Mouse (Mus musculus) hindbrain, postnatal 0 days (tissue): ENCODE measurements at regions not wholly inside any gene's neighbourhood (a gene's known extent, or its start where the extent isn't known, plus 50 kb on each side); places are given as distances from the start of the nearest gene placed in this dataset.
A peak's percentile ranks its signal among the peaks of the same experiment; 100 is the strongest.

ENCODE experiments used
- ATAC-seq: fragments of 200-750 bp; cut with Nextera tagmentation; 2 replicates; pipeline ENCODE4 v1.8.0; 2017; ENCODE audit warnings: mild to moderate bottlenecking, moderate TSS enrichment, moderate library complexity
- DNase-seq: peaks from one replicate; pipeline ENCODE4 v3.0.0-alpha.2; 2015; ENCODE audit warnings: low spot score
- H3K27ac ChIP-seq: fragments of 300-500 bp; sonication (generic); 2 replicates; pipeline ENCODE4 v1.5.1; 2014; ENCODE audit warnings: mild to moderate bottlenecking
- H3K27me3 ChIP-seq: fragments of 300-500 bp; sonication (generic); 2 replicates; pipeline ENCODE4 v1.6.1; 2014; ENCODE audit warnings: low read length, mixed read lengths; ENCODE audit not compliant: insufficient read depth
- H3K36me3 ChIP-seq: fragments of 300-500 bp; sonication (generic); 2 replicates; pipeline ENCODE4 v1.6.1; 2014; ENCODE audit warnings: low read length, mixed read lengths; ENCODE audit not compliant: insufficient read depth
- H3K4me1 ChIP-seq: fragments of 300-500 bp; sonication (generic); 2 replicates; pipeline ENCODE4 v1.6.1; 2014; ENCODE audit warnings: antibody characterized with exemption, low read length, mixed read lengths; ENCODE audit not compliant: insufficient read depth
- H3K4me2 ChIP-seq: fragments of 300-500 bp; sonication (generic); 2 replicates; pipeline ENCODE4 v1.6.1; 2014; ENCODE audit warnings: low read depth, mild to moderate bottlenecking, low read length, moderate library complexity, mixed read lengths
- H3K4me3 ChIP-seq: fragments of 300-500 bp; sonication (generic); 2 replicates; pipeline ENCODE4 v1.5.1; 2014; ENCODE audit warnings: low read length
- H3K9ac ChIP-seq: fragments of 300-500 bp; sonication (generic); replicated peaks from 2 replicates; pipeline ENCODE4 v1.6.1; 2014; ENCODE audit warnings: mild to moderate bottlenecking, low read length, moderate library complexity, mixed read lengths
- H3K9me3 ChIP-seq: fragments of 300-500 bp; sonication (generic); 2 replicates; pipeline ENCODE4 v1.6.1; 2016; ENCODE audit warnings: low read length, mixed read lengths
- CTCF ChIP-seq: IDR thresholded peaks from 2 replicates; pipeline ENCODE4 v1.5.1; 2016; ENCODE audit warnings: antibody characterized with exemption, control low read depth, low read depth
- WGBS: fragments of 180-500 bp; shearing (Covaris S2); extraction: QIAGEN DNeasy Blood & Tissue Kit; methylation state at CpG from one replicate; pipeline ENCODE4 v1.1.7; 2014; 5-methylcytosine and 5-hydroxymethylcytosine counted together

DNA sequence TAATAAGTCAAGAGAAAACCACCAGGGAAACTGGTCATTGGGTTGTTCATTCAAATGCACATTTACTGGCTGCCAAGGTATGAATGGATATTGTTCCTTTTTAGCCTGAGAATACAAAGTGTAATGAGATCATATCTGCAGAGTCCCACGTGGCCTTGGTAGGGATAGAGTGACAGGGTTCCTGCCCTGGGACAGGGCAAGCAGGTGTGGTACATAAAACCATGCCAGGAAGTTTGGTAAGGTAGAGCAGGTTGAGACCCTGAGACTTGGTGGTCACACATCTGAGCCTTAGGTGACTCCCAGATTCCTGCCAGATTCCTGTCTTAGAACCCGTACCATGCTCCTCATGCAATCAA is 320.5 kb downstream of the Tm4sf1 start:
- TF ChIP-seq CTCF, result no peak

DNA sequence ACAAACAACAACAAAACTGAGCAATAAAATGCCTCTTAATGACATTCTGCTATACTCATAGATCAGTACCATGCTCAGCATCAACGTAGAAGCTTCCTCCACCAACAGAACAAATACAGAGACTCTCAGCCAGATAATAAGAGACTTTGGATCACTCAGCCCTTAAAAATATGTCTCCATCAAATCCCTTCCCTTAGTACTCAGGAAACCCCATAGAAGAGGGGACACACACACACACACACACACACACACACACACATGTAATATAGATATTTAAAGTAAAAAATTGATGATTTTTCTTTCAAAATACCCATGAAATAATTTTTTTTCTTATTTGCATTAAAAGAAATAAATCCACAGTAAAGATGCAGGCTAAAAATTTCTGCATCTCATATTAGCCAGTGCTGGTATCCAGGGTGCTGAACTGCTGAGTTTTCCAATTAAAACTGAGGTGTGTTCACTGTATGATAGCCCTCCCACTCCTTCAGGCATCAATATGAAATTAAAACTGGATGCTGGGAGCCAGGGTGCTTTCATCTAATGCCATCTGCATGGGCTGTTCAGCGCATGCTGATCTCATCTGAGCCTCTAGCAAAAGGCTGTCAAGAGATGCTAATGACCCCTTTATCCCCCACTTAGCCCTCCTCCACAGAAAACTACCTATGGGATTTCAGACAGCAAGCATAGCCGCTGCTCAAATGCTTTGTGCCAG is 321.0 kb downstream of the Tm4sf1 start:
- Histone ChIP-seq H3K9ac (no peak overlapping the region), H3K4me1 (no peaks in the 10 kb centered on the region), H3K27ac (no peak overlapping the region), H3K4me3 (no peak overlapping the region), H3K27me3 (no peaks in the 10 kb centered on the region), H3K9me3 (no peaks in the 10 kb centered on the region), H3K4me2 (no peak overlapping the region), H3K36me3 (no peaks in the 10 kb centered on the region)
- DNase-seq, result peak; percentile 41
- peak; percentile 62 for ATAC-seq
- WGBS, result 46% methylated on average over 3 of the region's 3 CpGs
- TF ChIP-seq CTCF, result no peak

More for the DNA sequence above, 320.5 kb downstream of the Tm4sf1 start:
- DNase-seq, result no peak
- H3K36me3 ChIP-seq, result no peaks in the 10 kb centered on the region
- H3K4me1 ChIP-seq, result no peaks in the 10 kb centered on the region
- no peaks in the 10 kb centered on the region for H3K9me3 ChIP-seq
- no peak overlapping the region for H3K4me2 ChIP-seq
- no peak overlapping the region for H3K9ac ChIP-seq
- no peak overlapping the region for H3K27ac ChIP-seq
- no peaks in the 10 kb centered on the region for H3K27me3 ChIP-seq
- peak; percentile 5; the same call in 1 of the 2 replicates for ATAC-seq
- 67% methylated on average over 2 of the region's 2 CpGs for WGBS
- no peak overlapping the region for H3K4me3 ChIP-seq

DNA sequence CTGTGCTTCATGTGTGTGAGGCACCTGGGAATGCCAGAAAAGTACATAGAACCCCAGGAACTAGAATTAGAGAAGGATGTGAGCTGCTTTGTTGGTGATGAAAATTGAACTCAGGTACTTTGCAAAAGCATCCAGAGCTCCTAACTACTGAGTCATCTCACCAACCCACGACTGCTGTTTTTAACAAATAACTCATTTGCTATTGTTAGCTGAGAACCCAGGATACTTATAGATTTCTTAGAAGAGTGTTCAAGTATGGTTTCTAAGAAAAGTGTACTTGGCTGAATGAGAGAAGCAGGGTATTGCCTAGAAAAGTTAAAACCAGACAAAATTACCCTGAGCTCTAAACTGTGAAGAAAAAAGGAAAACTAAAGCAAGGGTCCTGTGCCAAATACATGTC is 335.8 kb downstream of the Tm4sf1 start:
- no peak for TF ChIP-seq CTCF
- DNase-seq, result no peak
- WGBS, result 76% methylated on average over 1 of the region's 1 CpGs
- Histone ChIP-seq H3K9me3 (no peaks in the 10 kb centered on the region), H3K4me1 (peaks cover 8% of the 10 kb centered on the region; the same call in 1 of the 2 replicates), H3K36me3 (no peaks in the 10 kb centered on the region), H3K9ac (no peak overlapping the region), H3K4me2 (no peak overlapping the region), H3K27me3 (no peaks in the 10 kb centered on the region), H3K27ac (no peak overlapping the region), H3K4me3 (no peak overlapping the region)
- no peak for ATAC-seq

DNA sequence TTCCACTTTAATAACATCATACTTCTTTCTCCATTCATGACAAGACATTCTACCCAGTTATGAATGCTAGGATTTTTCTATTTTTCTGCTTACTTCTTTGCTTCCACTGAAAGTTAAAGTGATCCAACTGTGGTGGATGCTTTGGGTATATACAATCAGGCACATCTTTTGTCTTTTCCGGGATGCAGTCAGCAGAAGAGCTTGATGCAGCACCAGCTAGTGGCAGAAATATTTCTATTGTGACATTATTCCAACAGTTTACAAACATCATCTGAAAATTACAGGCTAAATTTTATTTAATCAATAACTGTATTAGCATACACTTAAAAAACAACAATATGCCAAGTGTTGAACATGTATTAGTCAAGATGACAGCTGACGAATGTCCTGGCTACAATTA is 336.3 kb downstream of the Tm4sf1 start:
- no peaks in the 10 kb centered on the region for H3K36me3 ChIP-seq
- WGBS, result 81% methylated on average over 2 of the region's 2 CpGs
- no peak overlapping the region for H3K4me3 ChIP-seq
- ATAC-seq (no peak), DNase-seq (peak; percentile 42)
- no peaks in the 10 kb centered on the region for H3K9me3 ChIP-seq
- H3K4me2 ChIP-seq, result no peak overlapping the region
- H3K4me1 ChIP-seq, result peaks cover 8% of the 10 kb centered on the region; the same call in 1 of the 2 replicates
- H3K27ac ChIP-seq, result no peak overlapping the region
- TF ChIP-seq CTCF, result peak; percentile 47
- no peaks in the 10 kb centered on the region for H3K27me3 ChIP-seq
- H3K9ac ChIP-seq, result no peak overlapping the region

DNA sequence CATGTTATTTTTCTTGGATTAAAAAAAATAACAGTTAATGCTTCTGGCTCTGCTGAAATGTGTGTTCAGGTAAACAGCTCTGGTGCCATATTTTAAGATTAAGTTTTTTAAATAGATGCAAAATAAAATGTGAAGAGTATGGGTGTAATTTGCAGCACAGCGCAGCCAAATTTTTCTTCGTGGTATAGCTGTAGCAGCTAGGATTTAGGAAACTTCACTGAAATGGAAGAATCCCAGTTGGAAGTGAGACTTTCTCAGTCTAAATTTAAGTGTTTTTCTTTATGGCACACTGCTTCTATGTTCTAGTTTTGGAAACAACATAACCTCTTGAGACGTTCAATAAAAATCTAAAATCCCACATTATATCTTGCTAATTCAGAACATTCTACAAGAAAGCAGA is 337.6 kb downstream of the Tm4sf1 start:
- Histone ChIP-seq H3K4me1 (peaks cover 8% of the 10 kb centered on the region; the same call in 1 of the 2 replicates), H3K4me2 (no peak overlapping the region), H3K9ac (no peak overlapping the region), H3K27ac (no peak overlapping the region), H3K27me3 (no peaks in the 10 kb centered on the region), H3K36me3 (no peaks in the 10 kb centered on the region), H3K4me3 (no peak overlapping the region), H3K9me3 (no peaks in the 10 kb centered on the region)
- 87% methylated on average over 3 of the region's 3 CpGs for WGBS
- ATAC-seq (no peak), DNase-seq (no peak)
- no peak for TF ChIP-seq CTCF

DNA sequence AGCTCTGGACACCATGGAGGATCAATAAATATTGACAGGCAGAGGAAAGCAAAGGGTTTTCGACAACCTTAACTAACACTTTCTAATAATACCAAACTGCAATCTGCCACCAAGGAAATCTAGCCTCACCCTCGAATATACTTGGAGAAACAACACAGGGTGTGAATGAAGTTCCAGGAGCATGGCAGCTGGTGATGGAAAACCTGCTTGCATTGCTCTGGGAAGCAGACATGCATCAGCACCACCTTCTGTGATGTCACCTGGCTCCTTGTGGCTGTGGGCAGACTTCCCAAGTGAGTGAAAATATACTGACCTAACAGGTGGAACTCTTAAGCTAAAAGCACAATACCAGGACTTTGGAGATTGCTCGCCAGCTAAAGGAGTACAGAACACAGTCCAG is 338.5 kb downstream of the Tm4sf1 start:
- 80% methylated on average over 3 of the region's 3 CpGs for WGBS
- Histone ChIP-seq H3K36me3 (no peaks in the 10 kb centered on the region), H3K4me2 (no peak overlapping the region), H3K4me3 (no peak overlapping the region), H3K4me1 (peaks cover 8% of the 10 kb centered on the region; the same call in 1 of the 2 replicates), H3K27ac (peak overlapping the region; percentile 45; the same call in 1 of the 2 replicates), H3K9ac (no peak overlapping the region), H3K27me3 (no peaks in the 10 kb centered on the region), H3K9me3 (no peaks in the 10 kb centered on the region)
- ATAC-seq (no peak; the same call in 1 of the 2 replicates), DNase-seq (no peak)
- TF ChIP-seq CTCF, result no peak
